Mouse (Mus musculus): ENCODE measurements around the gene Amd1. TPM values are rescaled to one million over a fixed set of nuclear protein-coding genes. Genes with fewer than 3 reads are reported as not detected.

The Amd1 gene
- polyA plus RNA-seq, 1 experiment from 2014 or later, result 63.0 TPM

DNA sequence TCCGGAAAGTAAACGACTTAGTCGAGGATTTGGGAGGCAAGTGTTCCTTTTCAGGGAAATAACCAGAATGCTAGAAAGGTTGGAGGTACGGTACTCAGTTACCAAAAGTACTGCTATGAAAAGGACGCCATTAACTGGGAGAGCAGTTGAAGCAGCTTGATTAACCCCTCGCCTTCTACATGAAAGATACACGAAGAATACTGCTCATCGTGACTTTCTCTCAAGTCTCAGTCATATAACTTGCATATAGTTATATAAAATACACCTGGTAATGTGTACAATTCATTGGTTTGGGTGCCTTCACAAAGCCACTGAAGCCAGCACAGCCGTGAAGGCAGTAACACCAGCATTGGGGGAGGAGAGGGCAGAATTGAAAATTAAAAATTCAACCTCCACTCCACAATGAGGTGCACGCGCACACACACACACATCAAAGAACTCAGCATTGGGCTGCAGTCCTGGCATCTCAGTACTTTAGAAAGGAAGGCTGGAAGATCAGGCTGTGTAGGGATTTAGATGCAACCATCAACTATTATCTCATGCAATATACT is 54.7 kb downstream of the Amd1 start:
- peak overlapping the region; percentile 80 for H3K9ac ChIP-seq (ENCODE audit: low read length)
- ATAC-seq (ENCODE audit: insufficient read depth, low FRiP score), result peak; percentile 24; the same call in 1 of the 2 replicates
- 29% methylated on average over 11 of the region's 11 CpGs for WGBS
- no peaks in the 10 kb centered on the region for H3K9me3 ChIP-seq (replicated peaks; ENCODE audit: control insufficient read depth, low read length)
- H3K36me3 ChIP-seq (ENCODE audit: control insufficient read depth, insufficient read depth, low read length), result peaks cover 19% of the 10 kb centered on the region
- H3K4me2 ChIP-seq (ENCODE audit: low read depth, low read length), result peak overlapping the region; percentile 86
- no peaks in the 10 kb centered on the region for H3K4me1 ChIP-seq (ENCODE audit: control insufficient read depth, insufficient read depth, low read length)
- no peaks in the 10 kb centered on the region for H3K27me3 ChIP-seq (ENCODE audit: control insufficient read depth, insufficient read depth, low read length)
- peak overlapping the region; percentile 92 for H3K4me3 ChIP-seq (replicated peaks; ENCODE audit: low read length)
- peak overlapping the region; percentile 51; the same call in 1 of the 2 replicates for H3K27ac ChIP-seq (ENCODE audit: low read length)

GRCm38 (mm10) chr10:40246374-40247165 is 55.4 kb downstream of the Amd1 start, which contains the start of gene Rpf2:
Gene Rpf2, minus strand, starts transcription at chr10:40247036.
- Histone ChIP-seq H3K4me3 (replicated peaks; ENCODE audit: low read length) (peak within 1 kb of the TSS; percentile 92), H3K9ac (ENCODE audit: low read length) (peak within 1 kb of the TSS; percentile 80), H3K9me3 (replicated peaks; ENCODE audit: control insufficient read depth, low read length) (no peaks in the 10 kb centered on the region), H3K27ac (ENCODE audit: low read length) (peak within 1 kb of the TSS; percentile 51; the same call in 1 of the 2 replicates), H3K4me1 (ENCODE audit: control insufficient read depth, insufficient read depth, low read length) (no peaks in the 10 kb centered on the region), H3K27me3 (ENCODE audit: control insufficient read depth, insufficient read depth, low read length) (no peaks in the 10 kb centered on the region), H3K4me2 (ENCODE audit: low read depth, low read length) (peak within 1 kb of the TSS; percentile 86), H3K36me3 (ENCODE audit: control insufficient read depth, insufficient read depth, low read length) (peaks cover 19% of the 10 kb centered on the region)
- ATAC-seq (ENCODE audit: insufficient read depth, low FRiP score), result peak; percentile 92
- under 1% methylated on average over 54 of the region's 54 CpGs for WGBS

- 90% methylated on average over 5 of the region's 5 CpGs for WGBS
Observed at GRCm38 (mm10) chr10:40237826-40238225, 64.2 kb downstream of the Amd1 start.

More at GRCm38 (mm10) chr10:40237826-40238225, 64.2 kb downstream of the Amd1 start:
- Histone ChIP-seq H3K4me2 (ENCODE audit: low read depth, low read length) (no peak overlapping the region), H3K36me3 (ENCODE audit: control insufficient read depth, insufficient read depth, low read length) (peaks cover 14% of the 10 kb centered on the region; the same call in 1 of the 2 replicates), H3K27ac (ENCODE audit: low read length) (no peak overlapping the region), H3K9ac (ENCODE audit: low read length) (no peak overlapping the region), H3K9me3 (replicated peaks; ENCODE audit: control insufficient read depth, low read length) (no peaks in the 10 kb centered on the region), H3K4me1 (ENCODE audit: control insufficient read depth, insufficient read depth, low read length) (no peaks in the 10 kb centered on the region), H3K27me3 (ENCODE audit: control insufficient read depth, insufficient read depth, low read length) (no peaks in the 10 kb centered on the region), H3K4me3 (replicated peaks; ENCODE audit: low read length) (no peak overlapping the region)
- no peak for ATAC-seq (ENCODE audit: insufficient read depth, low FRiP score)

Other genes starting within 250 kb of the Amd1 start
- 11.0 and 12.2 TPM in 2 replicates for gene Slc16a10, start 159.9 kb downstream of the Amd1 start, polyA plus RNA-seq (2015; fragmentation: Nextera tagmentation; extraction: Ambion mirVana)
- gene Rpf2, start 55.1 kb downstream of the Amd1 start, polyA plus RNA-seq (2015; fragmentation: Nextera tagmentation; extraction: Ambion mirVana), result 50.6 and 55.3 TPM in 2 replicates
- 80.8 and 86.1 TPM in 2 replicates for gene Gtf3c6, start 44.1 kb downstream of the Amd1 start, polyA plus RNA-seq (2015; fragmentation: Nextera tagmentation; extraction: Ambion mirVana)
- 7.8 and 8.4 TPM in 2 replicates for gene Cdk19, start 37.4 kb upstream of the Amd1 start, polyA plus RNA-seq (2015; fragmentation: Nextera tagmentation; extraction: Ambion mirVana)